Mouse (Mus musculus): ENCODE data around the gene AL731706.1.

DNA sequence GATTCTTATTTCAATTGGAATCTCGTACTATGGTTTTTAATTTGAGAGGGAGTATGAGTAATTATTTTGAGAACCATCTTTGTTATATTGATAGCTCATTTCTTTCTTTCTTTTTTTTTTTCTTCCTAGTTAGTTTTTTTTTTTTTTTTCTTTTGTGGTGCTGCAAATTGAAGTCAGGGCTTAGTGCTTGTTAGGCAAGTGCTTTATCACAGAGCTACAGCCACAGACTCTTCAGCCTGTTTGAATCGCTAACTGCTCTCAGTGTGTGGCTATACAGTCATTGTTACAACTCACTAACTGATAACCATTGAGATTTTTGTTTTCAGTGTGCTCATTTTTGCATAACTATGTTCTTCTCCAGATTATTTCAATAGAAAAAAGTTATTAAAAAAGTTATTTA is 3.3 kb upstream of the AL731706.1 start:
- no peak for TF ChIP-seq CTCF (IDR thresholded peaks at IDR 0.05; ENCODE audit: low read depth, low read length)
- no peak for TF ChIP-seq POLR2A (IDR thresholded peaks at IDR 0.05; ENCODE audit: borderline replicate concordance, low read depth, low read length)
